Mouse (Mus musculus) thymus, postnatal 0 days (tissue): ENCODE measurements around the gene Tigar. TPM values are rescaled to one million over a fixed set of nuclear protein-coding genes. Genes with fewer than 3 reads are reported as not detected.

Source experiments
- DNase-seq: peaks from one replicate; pipeline ENCODE4 v3.0.0-alpha.2; 2015; ENCODE audit warnings: low spot score
- polyA plus RNA-seq: library from polyadenylated mRNA; unstranded; fragments of >200 nt; fragmentation: Nextera tagmentation; extraction: Ambion mirVana; gene quantifications from 2 replicates; pipeline ENCODE4 v1.2.1, GENCODE M21; 2015

Gene Tigar
- polyA plus RNA-seq, 1 experiment from 2014 or later = 3.2 TPM

GRCm38 (mm10) chr6:127094565-127094964 lies 14.8 kb downstream of the Tigar start:
- DNase-seq = no peak

GRCm38 (mm10) chr6:127086739-127087138 lies 22.6 kb downstream of the Tigar start:
- DNase-seq = no peak

GRCm38 (mm10) chr6:127081820-127082219 lies 27.5 kb downstream of the Tigar start:
- no peak for DNase-seq

- peak; percentile 12 for DNase-seq
Measured at GRCm38 (mm10) chr6:127079867-127080731, 29.3 kb downstream of the Tigar start.

- no peak for DNase-seq
Measured at GRCm38 (mm10) chr6:127072817-127073216, 36.5 kb downstream of the Tigar start, which contains the start of gene Fgf23. Gene Fgf23 (plus strand): TSS chr6:127072902.

GRCm38 (mm10) chr6:127064815-127065214 lies 44.5 kb downstream of the Tigar start:
- no peak for DNase-seq

GRCm38 (mm10) chr6:127063915-127064314 lies 45.4 kb downstream of the Tigar start:
- no peak for DNase-seq

GRCm38 (mm10) chr6:127059975-127060374 lies 49.4 kb downstream of the Tigar start:
- no peak for DNase-seq

GRCm38 (mm10) chr6:127056990-127057588 lies 52.3 kb downstream of the Tigar start:
- DNase-seq = no peak

- no peak for DNase-seq
Measured at GRCm38 (mm10) chr6:127050847-127051246, 58.5 kb downstream of the Tigar start.

GRCm38 (mm10) chr6:127044909-127045308 lies 64.4 kb downstream of the Tigar start:
- DNase-seq = no peak

Other genes with a start within 250 kb of the Tigar start
- gene Dyrk4, start 187.7 kb downstream of the Tigar start, polyA plus RNA-seq = 2.6 and 2.9 TPM in 2 replicates
- gene Rad51ap1, start 170.0 kb downstream of the Tigar start, polyA plus RNA-seq = 65.6 and 69.6 TPM in 2 replicates
- gene D6Wsu163e, start 169.6 kb downstream of the Tigar start, polyA plus RNA-seq = 20.9 and 21.4 TPM in 2 replicates
- not detected in 2 replicates for gene Fgf6, start 94.0 kb downstream of the Tigar start, polyA plus RNA-seq
- 0.12 and 0.20 TPM in 2 replicates for gene Fgf23, start 36.7 kb downstream of the Tigar start, polyA plus RNA-seq
- gene Ccnd2, start 42.6 kb upstream of the Tigar start, polyA plus RNA-seq = 279 and 280 TPM in 2 replicates